9 mouse cellular contexts compared by ENCODE assay signal in genomic region chr11:101878696-101879095, GRCm38 (mm10). TPM values are rescaled to one million over a fixed set of nuclear protein-coding genes. Genes with fewer than 3 reads are reported as not detected.
A peak's percentile ranks its signal among the peaks of the same experiment; 100 is the strongest.
DNase-seq lines count a peak whose midpoint lies in the region; ATAC-seq and TF ChIP-seq lines count a peak whose summit lies in the region.
"Had no signal": no experiment of that assay in that cellular context is flagged by ENCODE, and none has a peak within 500 bp of the region (broad histone marks: within the 10 kb centered on the region; RNA-seq: fewer than 3 reads in every experiment).

No protein-coding gene starts in this region.

- H3K9me3 ChIP-seq in midbrain, embryonic 10.5 days (replicated peaks), result no peaks in the 10 kb centered on the region
- no peaks in the 10 kb centered on the region for H3K9me3 ChIP-seq in midbrain, embryonic 13.5 days
- H3K9me3 ChIP-seq in liver, postnatal 0 days (ENCODE audit: low read length), result no peaks in the 10 kb centered on the region
- H3K9me3 ChIP-seq in stomach, embryonic 15.5 days, result no peaks in the 10 kb centered on the region
- H3K9me3 ChIP-seq: hindbrain, embryonic 12.5 days had no signal

- no peak for TF ChIP-seq EP300 in liver, postnatal 0 days (IDR thresholded peaks at IDR 0.05; ENCODE audit: low read depth)

- no peak overlapping the region for H3K4me2 ChIP-seq in midbrain, embryonic 13.5 days (replicated peaks)
- H3K4me2 ChIP-seq in liver, postnatal 0 days (ENCODE audit: low read depth, low read length), result peak overlapping the region; percentile 54
- no peak overlapping the region for H3K4me2 ChIP-seq in stomach, embryonic 15.5 days
- H3K4me2 ChIP-seq: hindbrain, embryonic 12.5 days had no signal

- ATAC-seq in midbrain, embryonic 13.5 days, result no peak
- ATAC-seq in granulocyte monocyte progenitor cell, adult 5-6 weeks (replicated peaks; ENCODE audit: poor library complexity, severe bottlenecking), result peak; percentile 62
- ATAC-seq in liver, postnatal 0 days, result peak; percentile 83
- no peak for ATAC-seq in stomach, embryonic 15.5 days (ENCODE audit: insufficient read depth, low FRiP score, low read depth)

- no peak overlapping the region for H3K4me3 ChIP-seq in midbrain, embryonic 10.5 days
- no peak overlapping the region for H3K4me3 ChIP-seq in midbrain, embryonic 13.5 days (replicated peaks)
- H3K4me3 ChIP-seq in liver, postnatal 0 days (ENCODE audit: low read depth, low read length), result no peak overlapping the region; the same call in 1 of the 2 replicates
- H3K4me3 ChIP-seq in stomach, embryonic 15.5 days (replicated peaks), result no peak overlapping the region
- H3K4me3 ChIP-seq: hindbrain, embryonic 12.5 days had no signal

- peak overlapping the region; percentile 59 for H3K27ac ChIP-seq in midbrain, embryonic 10.5 days (replicated peaks)
- H3K27ac ChIP-seq in midbrain, embryonic 13.5 days, result no peak overlapping the region
- no peak overlapping the region for H3K27ac ChIP-seq in liver, postnatal 0 days (ENCODE audit: low read depth)
- 0 out of 2 replicates have a peak overlapping the region, but pooled peaks have one; percentile 16 for H3K27ac ChIP-seq in stomach, embryonic 15.5 days
- H3K27ac ChIP-seq: hindbrain, embryonic 12.5 days had no signal

- H3K9ac ChIP-seq in midbrain, embryonic 13.5 days (replicated peaks), result no peak overlapping the region
- no peak overlapping the region for H3K9ac ChIP-seq in liver, postnatal 0 days (replicated peaks)
- no peak overlapping the region for H3K9ac ChIP-seq in stomach, embryonic 15.5 days
- H3K9ac ChIP-seq: hindbrain, embryonic 12.5 days had no signal

- no peaks in the 10 kb centered on the region for H3K36me3 ChIP-seq in midbrain, embryonic 10.5 days
- H3K36me3 ChIP-seq in midbrain, embryonic 13.5 days, result no peaks in the 10 kb centered on the region
- no peaks in the 10 kb centered on the region for H3K36me3 ChIP-seq in liver, postnatal 0 days (replicated peaks; ENCODE audit: insufficient read depth, low read length)
- no peaks in the 10 kb centered on the region for H3K36me3 ChIP-seq in stomach, embryonic 15.5 days
- H3K36me3 ChIP-seq: hindbrain, embryonic 12.5 days had no signal

- peaks cover 16% of the 10 kb centered on the region for H3K27me3 ChIP-seq in midbrain, embryonic 10.5 days (ENCODE audit: low read depth, poor library complexity, severe bottlenecking)
- 0 out of 2 replicates have a peak, but pooled peaks cover 5% of the 10 kb centered on the region for H3K27me3 ChIP-seq in midbrain, embryonic 13.5 days
- H3K27me3 ChIP-seq in liver, postnatal 0 days (ENCODE audit: insufficient read depth, low read length), result 0 out of 2 replicates have a peak, but pooled peaks cover 4% of the 10 kb centered on the region
- H3K27me3 ChIP-seq in stomach, embryonic 15.5 days (replicated peaks), result no peaks in the 10 kb centered on the region

- WGBS in midbrain, embryonic 10.5 days, result 70% methylated on average over 6 of the region's 6 CpGs
- WGBS in midbrain, embryonic 13.5 days, result 61% methylated on average over 6 of the region's 6 CpGs
- 34% methylated on average over 6 of the region's 6 CpGs for WGBS in liver, postnatal 0 days (ENCODE audit: insufficient replicate concordance)
- 44% methylated on average over 6 of the region's 6 CpGs for WGBS in stomach, embryonic 15.5 days

- no peak for DNase-seq in midbrain, embryonic 10.5 days (ENCODE audit: low spot score)
- DNase-seq in liver, postnatal 0 days, result peak; percentile 68
- no peak for DNase-seq in ovary, postnatal 36 days (ENCODE audit: low spot score)
- DNase-seq in layer of hippocampus, postnatal 36 days, result no peak
- DNase-seq: kidney, postnatal 14 days had no signal

- TF ChIP-seq CTCF in liver, postnatal 0 days (IDR thresholded peaks at IDR 0.05; ENCODE audit: low read depth), result no peak

- H3K4me1 ChIP-seq in midbrain, embryonic 10.5 days, result peaks cover 41% of the 10 kb centered on the region
- H3K4me1 ChIP-seq in midbrain, embryonic 13.5 days (replicated peaks), result peaks cover 34% of the 10 kb centered on the region
- peaks cover 11% of the 10 kb centered on the region for H3K4me1 ChIP-seq in liver, postnatal 0 days (ENCODE audit: insufficient read depth)
- H3K4me1 ChIP-seq in stomach, embryonic 15.5 days, result peaks cover 46% of the 10 kb centered on the region

RNA-seq across cellular contexts. Expression of gene Meox1, which starts 15.5 kb away (rescaled TPM):
- polyA plus RNA-seq in midbrain, embryonic 10.5 days (2016; fragmentation: Nextera tagmentation; extraction: Ambion mirVana), result 0.11 and 0.30 TPM in 2 replicates
- polyA plus RNA-seq in midbrain, embryonic 13.5 days (2015; fragmentation: Nextera tagmentation; extraction: Ambion mirVana), result 0.12 and 0.13 TPM in 2 replicates
- not detected in 2 replicates for total RNA-seq in granulocyte monocyte progenitor cell, adult 5-6 weeks (2014; fragmentation: Nextera tagmentation)
- total RNA-seq in granulocyte monocyte progenitor cell, adult 5-6 weeks (2017), result not detected in 2 replicates
- 0.05 and 0.11 TPM in 2 replicates for polyA plus RNA-seq in liver, postnatal 0 days (2015; fragmentation: Nextera tagmentation; extraction: Ambion mirVana)
- 5.0 and 5.3 TPM in 2 replicates for polyA plus RNA-seq in stomach, embryonic 15.5 days (2015; fragmentation: Nextera tagmentation; extraction: Ambion mirVana)
- under 1 TPM; 0.43 to 0.50 TPM for total RNA-seq in layer of hippocampus, postnatal 36 days (2021)

Comparison
In these comparisons a context has a peak if more than half of its experiments do, and no peak if none do; other contexts are left out.
1. H3K27ac ChIP-seq: peak in midbrain, embryonic 10.5 days (single experiment) and stomach, embryonic 15.5 days (single experiment); none in midbrain, embryonic 13.5 days (single experiment) and liver, postnatal 0 days (single experiment).
2. ATAC-seq: peak in granulocyte monocyte progenitor cell, adult 5-6 weeks (single experiment) and liver, postnatal 0 days (single experiment); none in midbrain, embryonic 13.5 days (single experiment) and stomach, embryonic 15.5 days (single experiment).